Mouse (Mus musculus) olfactory bulb, adult 2 months (tissue): Measurements from ENCODE around the gene Fhl4.

Experiments
- CTCF ChIP-seq: fragments of 200-500 bp; IDR thresholded peaks from 2 replicates; pipeline ENCODE4 v1.5.1; 2012; ENCODE audit warnings: low read depth, mild to moderate bottlenecking, low read length, moderate library complexity; ENCODE audit not compliant: insufficient read depth
- POLR2A ChIP-seq: fragments of 200-500 bp; IDR thresholded peaks from 2 replicates; pipeline ENCODE4 v1.6.1; 2012; ENCODE audit warnings: mild to moderate bottlenecking, low read depth, low read length, moderate library complexity; ENCODE audit not compliant: insufficient read depth

GRCm38 (mm10) chr10:85050668-85051208, 51.6 kb downstream of the Fhl4 start:
- no peak for TF ChIP-seq CTCF
- TF ChIP-seq POLR2A, result no peak
